Mouse (Mus musculus): ENCODE measurements around the gene Tmem215. TPM values are rescaled to one million over a fixed set of nuclear protein-coding genes. Genes with fewer than 3 reads are reported as not detected.

Gene Tmem215
- polyA plus RNA-seq (2014; fragmentation: Nextera tagmentation; extraction: Ambion mirVana): 0.14 and 0.37 TPM in 2 replicates

DNA sequence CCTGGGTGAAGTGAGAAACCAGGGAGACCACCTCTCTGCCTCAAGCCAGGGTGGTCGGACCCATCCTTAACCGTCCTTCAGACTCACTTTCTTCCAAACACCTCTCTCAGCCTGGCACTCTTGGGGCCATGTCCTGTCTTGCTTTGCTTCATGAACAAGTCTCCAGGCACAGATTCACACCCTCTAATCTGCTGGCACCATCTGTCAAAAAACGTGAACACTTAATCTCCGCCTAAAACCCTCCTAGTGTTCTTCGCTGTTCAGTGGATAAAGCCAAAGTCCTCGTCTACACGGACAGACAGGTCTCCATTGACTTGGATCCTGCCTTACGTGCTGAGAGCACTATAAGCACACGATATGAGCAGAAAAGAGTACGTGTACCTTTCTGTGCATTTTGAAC is at the start of gene Tmem215:
Gene Tmem215 (plus strand): TSS at position 301 of the 400 bp plus-strand sequence.
- no peak for ATAC-seq (ENCODE audit: low FRiP score)
- peak within 1 kb of the TSS; percentile 54 for H3K9ac ChIP-seq (ENCODE audit: low read depth, low read length)
- no peak within 1 kb of the TSS for H3K27ac ChIP-seq (ENCODE audit: low read depth, low read length)
- 0 out of 2 replicates have a peak, but pooled peaks cover 2% of the 10 kb centered on the region for H3K27me3 ChIP-seq (ENCODE audit: control insufficient read depth, insufficient read depth, low read length)
- 84% methylated on average over 10 of the region's 10 CpGs for WGBS
- H3K9me3 ChIP-seq (ENCODE audit: control insufficient read depth, low read length): no peaks in the 10 kb centered on the region
- H3K36me3 ChIP-seq (ENCODE audit: control insufficient read depth, insufficient read depth, low read length): no peaks in the 10 kb centered on the region
- peak within 1 kb of the TSS; percentile 62 for H3K4me2 ChIP-seq (replicated peaks; ENCODE audit: low read depth, low read length)
- peak within 1 kb of the TSS; percentile 34 for H3K4me3 ChIP-seq (ENCODE audit: low read depth, low read length)
- H3K4me1 ChIP-seq (replicated peaks; ENCODE audit: control insufficient read depth, insufficient read depth, low read length): no peaks in the 10 kb centered on the region; the same call in 1 of the 2 replicates
- DNase-seq (ENCODE audit: low spot score): no peak

DNA sequence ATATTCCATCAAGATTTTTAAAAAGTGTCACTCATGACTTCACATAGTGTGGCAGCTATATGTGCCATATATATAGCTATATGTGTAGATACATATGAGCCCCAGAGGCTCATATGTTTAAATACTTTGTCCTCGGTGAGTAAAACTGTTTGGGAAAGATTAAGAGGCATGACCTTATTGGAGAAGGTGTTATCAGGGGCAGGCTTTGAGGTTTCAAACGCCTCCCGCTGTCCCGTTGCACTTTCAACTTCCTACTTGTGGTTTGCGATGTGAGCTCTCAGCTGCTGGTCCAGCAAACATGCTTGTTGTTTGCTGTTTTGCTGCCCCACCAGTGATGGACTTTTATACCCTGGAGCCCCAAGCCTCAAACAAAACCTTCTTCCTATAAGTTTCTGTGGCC is 40.1 kb upstream of the Tmem215 start:
- 84% methylated on average over 5 of the region's 5 CpGs for WGBS
- ATAC-seq (ENCODE audit: low FRiP score) (no peak), DNase-seq (ENCODE audit: low spot score) (no peak)
- Histone ChIP-seq H3K27ac (ENCODE audit: low read depth, low read length) (no peak overlapping the region), H3K4me1 (replicated peaks; ENCODE audit: control insufficient read depth, insufficient read depth, low read length) (no peaks in the 10 kb centered on the region), H3K9ac (ENCODE audit: low read depth, low read length) (no peak overlapping the region), H3K27me3 (ENCODE audit: control insufficient read depth, insufficient read depth, low read length) (no peaks in the 10 kb centered on the region), H3K4me3 (ENCODE audit: low read depth, low read length) (no peak overlapping the region), H3K36me3 (ENCODE audit: control insufficient read depth, insufficient read depth, low read length) (no peaks in the 10 kb centered on the region), H3K4me2 (replicated peaks; ENCODE audit: low read depth, low read length) (no peak overlapping the region), H3K9me3 (ENCODE audit: control insufficient read depth, low read length) (no peaks in the 10 kb centered on the region)

GRCm38 (mm10) chr4:40433379-40433778 is 38.6 kb upstream of the Tmem215 start:
- no peak for ATAC-seq (ENCODE audit: low FRiP score)

GRCm38 (mm10) chr4:40434388-40434787 is 37.6 kb upstream of the Tmem215 start:
- Histone ChIP-seq H3K27ac (ENCODE audit: low read depth, low read length) (no peak overlapping the region), H3K9ac (ENCODE audit: low read depth, low read length) (no peak overlapping the region), H3K27me3 (ENCODE audit: control insufficient read depth, insufficient read depth, low read length) (no peaks in the 10 kb centered on the region), H3K4me1 (replicated peaks; ENCODE audit: control insufficient read depth, insufficient read depth, low read length) (no peaks in the 10 kb centered on the region), H3K4me2 (replicated peaks; ENCODE audit: low read depth, low read length) (no peak overlapping the region), H3K36me3 (ENCODE audit: control insufficient read depth, insufficient read depth, low read length) (no peaks in the 10 kb centered on the region), H3K4me3 (ENCODE audit: low read depth, low read length) (no peak overlapping the region), H3K9me3 (ENCODE audit: control insufficient read depth, low read length) (no peaks in the 10 kb centered on the region)
- 58% methylated on average over 1 of the region's 1 CpGs for WGBS
- no peak for ATAC-seq (ENCODE audit: low FRiP score)
- DNase-seq (ENCODE audit: low spot score): no peak

More at GRCm38 (mm10) chr4:40433379-40433778, 38.6 kb upstream of the Tmem215 start:
- H3K9me3 ChIP-seq (ENCODE audit: control insufficient read depth, low read length): no peaks in the 10 kb centered on the region
- no peak overlapping the region for H3K4me3 ChIP-seq (ENCODE audit: low read depth, low read length)
- no peaks in the 10 kb centered on the region for H3K27me3 ChIP-seq (ENCODE audit: control insufficient read depth, insufficient read depth, low read length)
- H3K27ac ChIP-seq (ENCODE audit: low read depth, low read length): no peak overlapping the region
- H3K36me3 ChIP-seq (ENCODE audit: control insufficient read depth, insufficient read depth, low read length): no peaks in the 10 kb centered on the region
- DNase-seq (ENCODE audit: low spot score): no peak
- H3K4me2 ChIP-seq (replicated peaks; ENCODE audit: low read depth, low read length): no peak overlapping the region
- no peak overlapping the region for H3K9ac ChIP-seq (ENCODE audit: low read depth, low read length)
- no peaks in the 10 kb centered on the region for H3K4me1 ChIP-seq (replicated peaks; ENCODE audit: control insufficient read depth, insufficient read depth, low read length)
- WGBS: 76% methylated on average over 3 of the region's 3 CpGs

- Histone ChIP-seq H3K27ac (ENCODE audit: low read depth, low read length) (no peak overlapping the region), H3K9me3 (ENCODE audit: control insufficient read depth, low read length) (no peaks in the 10 kb centered on the region), H3K4me1 (replicated peaks; ENCODE audit: control insufficient read depth, insufficient read depth, low read length) (no peaks in the 10 kb centered on the region), H3K4me3 (ENCODE audit: low read depth, low read length) (no peak overlapping the region), H3K4me2 (replicated peaks; ENCODE audit: low read depth, low read length) (no peak overlapping the region), H3K36me3 (ENCODE audit: control insufficient read depth, insufficient read depth, low read length) (no peaks in the 10 kb centered on the region), H3K27me3 (ENCODE audit: control insufficient read depth, insufficient read depth, low read length) (no peaks in the 10 kb centered on the region), H3K9ac (ENCODE audit: low read depth, low read length) (no peak overlapping the region)
- no peak for DNase-seq (ENCODE audit: low spot score)
- no peak for ATAC-seq (ENCODE audit: low FRiP score)
- 94% methylated on average over 9 of the region's 9 CpGs for WGBS
Measured at GRCm38 (mm10) chr4:40443565-40443964, 28.4 kb upstream of the Tmem215 start.

- peak overlapping the region; percentile 62 for H3K4me2 ChIP-seq (replicated peaks; ENCODE audit: low read depth, low read length)
- H3K9me3 ChIP-seq (ENCODE audit: control insufficient read depth, low read length): no peaks in the 10 kb centered on the region
- peak overlapping the region; percentile 54 for H3K9ac ChIP-seq (ENCODE audit: low read depth, low read length)
- peak; percentile 93 for ATAC-seq (ENCODE audit: low FRiP score)
- H3K4me1 ChIP-seq (replicated peaks; ENCODE audit: control insufficient read depth, insufficient read depth, low read length): no peaks in the 10 kb centered on the region; the same call in 1 of the 2 replicates
- no peaks in the 10 kb centered on the region for H3K36me3 ChIP-seq (ENCODE audit: control insufficient read depth, insufficient read depth, low read length)
- DNase-seq (ENCODE audit: low spot score): peak; percentile 78
- WGBS: 5% methylated on average over 50 of the region's 55 CpGs
- H3K27ac ChIP-seq (ENCODE audit: low read depth, low read length): no peak overlapping the region
- H3K27me3 ChIP-seq (ENCODE audit: control insufficient read depth, insufficient read depth, low read length): 0 out of 2 replicates have a peak, but pooled peaks cover 2% of the 10 kb centered on the region
- H3K4me3 ChIP-seq (ENCODE audit: low read depth, low read length): peak overlapping the region; percentile 34
Measured at GRCm38 (mm10) chr4:40472700-40473530, 935 bp downstream of the Tmem215 start.

DNA sequence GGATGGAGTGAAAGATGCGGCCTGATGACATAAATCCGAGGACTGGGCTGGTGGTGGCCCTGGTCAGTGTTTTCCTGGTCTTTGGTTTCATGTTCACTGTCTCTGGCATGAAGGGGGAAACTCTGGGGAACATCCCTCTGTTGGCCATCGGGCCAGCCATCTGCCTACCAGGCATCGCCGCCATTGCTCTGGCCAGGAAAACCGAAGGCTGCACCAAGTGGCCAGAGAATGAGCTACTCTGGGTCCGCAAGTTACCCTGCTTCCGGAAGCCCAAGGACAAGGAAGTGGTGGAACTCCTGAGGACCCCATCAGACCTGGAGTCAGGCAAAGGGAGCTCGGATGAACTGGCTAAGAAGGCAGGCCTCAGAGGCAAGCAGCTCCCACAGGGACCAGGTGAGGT is 1.9 kb downstream of the Tmem215 start:
- WGBS: 76% methylated on average over 9 of the region's 9 CpGs
- no peak overlapping the region for H3K27ac ChIP-seq (ENCODE audit: low read depth, low read length)
- DNase-seq (ENCODE audit: low spot score) (peak; percentile 10), ATAC-seq (ENCODE audit: low FRiP score) (no peak)
- H3K9me3 ChIP-seq (ENCODE audit: control insufficient read depth, low read length): no peaks in the 10 kb centered on the region
- H3K4me2 ChIP-seq (replicated peaks; ENCODE audit: low read depth, low read length): no peak overlapping the region
- no peaks in the 10 kb centered on the region for H3K36me3 ChIP-seq (ENCODE audit: control insufficient read depth, insufficient read depth, low read length)
- H3K4me3 ChIP-seq (ENCODE audit: low read depth, low read length): no peak overlapping the region
- 0 out of 2 replicates have a peak, but pooled peaks cover 2% of the 10 kb centered on the region for H3K27me3 ChIP-seq (ENCODE audit: control insufficient read depth, insufficient read depth, low read length)
- no peak overlapping the region for H3K9ac ChIP-seq (ENCODE audit: low read depth, low read length)
- no peaks in the 10 kb centered on the region; the same call in 1 of the 2 replicates for H3K4me1 ChIP-seq (replicated peaks; ENCODE audit: control insufficient read depth, insufficient read depth, low read length)

- Histone ChIP-seq H3K27ac (ENCODE audit: low read depth, low read length) (no peak overlapping the region), H3K27me3 (ENCODE audit: control insufficient read depth, insufficient read depth, low read length) (no peaks in the 10 kb centered on the region), H3K9ac (ENCODE audit: low read depth, low read length) (no peak overlapping the region), H3K9me3 (ENCODE audit: control insufficient read depth, low read length) (no peaks in the 10 kb centered on the region), H3K4me1 (replicated peaks; ENCODE audit: control insufficient read depth, insufficient read depth, low read length) (no peaks in the 10 kb centered on the region), H3K36me3 (ENCODE audit: control insufficient read depth, insufficient read depth, low read length) (no peaks in the 10 kb centered on the region), H3K4me3 (ENCODE audit: low read depth, low read length) (no peak overlapping the region), H3K4me2 (replicated peaks; ENCODE audit: low read depth, low read length) (no peak overlapping the region)
- no peak for DNase-seq (ENCODE audit: low spot score)
- 99% methylated on average over 5 of the region's 5 CpGs for WGBS
- ATAC-seq (ENCODE audit: low FRiP score): no peak
Measured at GRCm38 (mm10) chr4:40477963-40478362, 6.0 kb downstream of the Tmem215 start.

DNA sequence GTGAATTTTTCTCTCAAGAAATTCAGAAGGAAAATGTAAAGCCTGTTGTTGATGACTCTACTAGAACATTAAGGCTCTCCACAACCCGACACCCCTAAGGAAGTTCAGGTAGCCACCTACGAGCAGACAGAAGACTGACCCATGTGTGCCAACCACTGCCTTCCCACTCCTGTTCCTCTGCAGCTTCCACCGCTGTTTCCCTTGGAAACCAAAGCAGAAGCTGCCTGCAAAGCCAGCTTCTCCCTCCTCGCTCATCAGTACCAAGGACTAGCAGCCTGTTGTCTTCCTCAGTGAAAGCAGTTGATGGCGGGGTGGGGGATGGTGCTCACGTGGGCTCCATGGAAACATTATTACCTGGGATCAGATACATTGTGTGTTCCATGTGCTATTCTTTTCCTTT is 14.6 kb downstream of the Tmem215 start:
- no peak overlapping the region for H3K4me3 ChIP-seq (ENCODE audit: low read depth, low read length)
- H3K27ac ChIP-seq (ENCODE audit: low read depth, low read length): no peak overlapping the region
- no peaks in the 10 kb centered on the region for H3K27me3 ChIP-seq (ENCODE audit: control insufficient read depth, insufficient read depth, low read length)
- ATAC-seq (ENCODE audit: low FRiP score) (no peak), DNase-seq (ENCODE audit: low spot score) (no peak)
- WGBS: 70% methylated on average over 6 of the region's 6 CpGs
- H3K4me2 ChIP-seq (replicated peaks; ENCODE audit: low read depth, low read length): no peak overlapping the region
- no peak overlapping the region for H3K9ac ChIP-seq (ENCODE audit: low read depth, low read length)
- H3K4me1 ChIP-seq (replicated peaks; ENCODE audit: control insufficient read depth, insufficient read depth, low read length): no peaks in the 10 kb centered on the region
- H3K36me3 ChIP-seq (ENCODE audit: control insufficient read depth, insufficient read depth, low read length): no peaks in the 10 kb centered on the region
- no peaks in the 10 kb centered on the region for H3K9me3 ChIP-seq (ENCODE audit: control insufficient read depth, low read length)

All from hindbrain, embryonic 11.5 days (tissue).